Mouse (Mus musculus) cerebellum, adult 9-10 months (tissue): ENCODE data around the gene Tha1.
"Not testable (repeated sequence)": the region's sequence is repeated elsewhere in the genome, so short reads cannot be mapped to it uniquely, and the experiment has no call there.

Source experiments
- DNase-seq: peaks from one replicate; pipeline ENCODE4 v3.0.0; 2022

The Tha1 gene

DNA sequence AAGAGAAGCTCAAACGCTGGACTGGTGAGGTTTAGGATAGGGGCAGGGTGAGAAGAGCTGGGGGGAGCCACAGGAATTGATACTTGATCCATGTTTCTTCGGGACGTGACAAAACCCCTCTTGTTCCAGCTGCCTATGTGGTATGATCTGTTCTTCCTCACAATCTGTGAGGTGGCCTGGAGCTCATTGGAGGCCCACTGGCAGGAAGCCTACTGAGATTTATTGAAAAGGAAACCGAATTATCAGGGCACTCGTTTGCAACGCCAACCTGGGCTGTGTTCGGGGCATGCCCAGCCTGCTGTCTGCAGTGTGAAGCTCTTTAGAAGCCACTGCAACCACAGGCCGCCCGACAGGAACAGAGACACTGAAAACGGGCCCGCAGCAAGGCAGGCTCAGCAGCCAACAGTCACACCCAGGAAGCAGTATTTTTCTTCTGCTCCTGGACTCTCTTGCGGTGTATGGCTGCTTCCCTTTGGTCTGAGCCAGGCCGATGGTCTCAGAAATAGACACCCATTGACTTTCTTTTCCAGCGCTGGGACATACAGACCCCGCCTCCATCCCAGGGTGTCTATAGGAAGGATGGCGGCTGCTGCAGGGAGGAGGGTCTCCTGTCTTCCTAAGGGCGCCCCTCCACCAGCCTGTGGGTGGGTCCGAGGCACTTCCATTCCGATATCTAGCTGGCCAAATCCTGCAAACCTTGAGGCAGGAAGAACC is 24.9 kb downstream of the Tha1 start:
- peak; percentile 38 for DNase-seq

DNA sequence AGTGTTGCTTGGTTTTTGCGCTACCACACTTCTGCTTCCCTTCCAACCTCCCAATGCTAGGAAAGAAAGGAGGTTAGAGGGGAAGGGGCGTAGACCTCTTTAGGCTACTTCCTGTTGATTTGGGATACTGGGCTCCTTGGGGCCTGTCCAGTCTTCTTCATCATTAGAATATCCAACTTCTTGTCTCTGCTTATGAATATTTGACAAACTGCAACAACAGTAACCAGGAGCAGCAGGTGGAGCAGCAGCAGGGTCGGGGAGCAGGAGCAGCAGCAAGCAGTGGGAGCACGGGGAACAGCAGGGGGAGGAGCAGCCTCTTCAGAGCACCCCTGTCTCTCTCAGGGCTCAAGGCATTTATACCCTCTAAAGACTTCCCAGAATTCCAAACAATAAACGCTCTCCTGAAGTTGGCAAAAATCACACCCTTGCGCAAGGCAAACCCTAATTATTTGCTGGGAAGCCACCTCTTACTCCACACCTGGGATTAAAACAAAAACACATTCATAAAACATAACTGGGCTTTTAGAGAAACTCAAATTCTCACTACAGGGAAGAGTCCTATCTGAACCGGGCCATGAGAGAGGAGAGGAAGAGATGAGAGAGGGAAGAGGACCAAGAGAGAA is 25.6 kb downstream of the Tha1 start:
- no peak for DNase-seq

DNA sequence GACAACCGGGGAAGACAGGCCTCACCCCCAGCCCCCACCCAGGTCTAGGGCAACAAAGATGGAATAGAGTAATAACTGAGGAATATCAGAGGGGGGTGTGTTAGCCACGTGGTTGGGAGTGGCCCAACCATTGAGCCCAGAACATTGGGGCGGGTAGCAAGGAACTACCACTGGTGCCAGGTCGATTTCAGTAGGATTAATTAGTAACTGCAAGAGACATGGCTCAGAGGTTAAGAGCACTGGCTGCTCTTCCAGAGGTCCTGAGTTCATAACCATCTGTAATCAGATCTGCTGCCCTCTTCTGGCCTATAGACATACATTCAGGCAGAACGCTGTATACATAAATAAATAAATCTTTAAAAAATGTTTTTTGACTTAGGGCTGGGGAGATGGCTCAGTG is 26.6 kb downstream of the Tha1 start:
- no peak for DNase-seq

DNA sequence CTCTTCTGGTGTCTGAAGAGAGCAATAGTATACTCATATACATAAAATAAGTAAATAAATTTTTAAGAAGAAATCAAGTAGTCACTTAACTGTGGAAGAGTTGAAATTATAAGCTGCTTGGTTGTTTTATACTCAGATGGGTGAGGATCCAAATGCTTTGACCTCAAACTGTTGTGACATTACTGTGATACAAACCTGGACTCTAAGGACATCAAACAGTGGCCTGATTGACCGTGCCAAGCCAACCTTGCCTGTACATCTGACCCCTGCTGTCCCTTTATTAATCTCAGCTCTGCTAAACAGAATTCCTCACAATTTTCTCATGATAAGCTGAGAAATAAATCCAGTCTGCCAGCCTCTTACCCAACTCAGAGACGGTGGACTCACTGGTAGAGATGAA is 27.6 kb downstream of the Tha1 start:
- DNase-seq: no peak

DNA sequence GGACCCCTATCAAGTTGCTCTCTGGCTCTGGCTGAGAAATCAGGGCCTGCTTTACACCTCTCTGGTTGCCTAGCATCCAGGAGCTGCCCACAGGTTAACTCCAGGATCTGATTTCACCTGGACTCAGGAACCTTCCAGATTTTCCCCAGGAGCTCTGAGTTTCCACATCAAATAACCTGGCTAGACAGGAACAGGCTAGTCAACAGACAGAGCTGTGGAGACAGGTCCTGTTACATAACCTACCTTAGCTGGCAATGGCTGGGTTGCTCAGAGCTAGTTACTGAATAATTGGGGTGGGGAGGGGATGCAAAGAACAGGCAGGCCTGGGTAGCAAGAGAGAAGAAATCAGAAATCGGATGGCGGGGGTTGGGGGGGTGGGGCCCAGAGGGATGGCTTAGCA is 28.3 kb downstream of the Tha1 start:
- DNase-seq: no peak

DNA sequence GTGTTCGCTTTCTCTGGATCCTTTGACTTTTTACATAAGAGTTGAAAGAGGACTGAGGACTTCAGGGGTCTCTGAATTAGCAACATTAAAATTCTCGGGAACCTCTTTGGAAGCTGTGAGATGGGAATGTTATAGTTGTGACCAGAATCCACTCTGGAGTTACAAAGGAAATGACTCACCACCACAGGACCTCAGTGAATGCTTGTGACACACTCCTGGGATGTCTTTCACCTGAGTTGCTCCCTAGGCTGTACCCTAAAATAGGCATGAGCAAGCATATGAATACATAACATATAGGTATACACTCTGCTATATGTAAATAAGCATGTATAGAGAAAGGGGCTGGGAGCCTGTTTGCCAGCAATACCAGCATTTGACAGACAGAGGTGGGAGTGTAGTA is 29.8 kb downstream of the Tha1 start:
- DNase-seq: no peak

DNA sequence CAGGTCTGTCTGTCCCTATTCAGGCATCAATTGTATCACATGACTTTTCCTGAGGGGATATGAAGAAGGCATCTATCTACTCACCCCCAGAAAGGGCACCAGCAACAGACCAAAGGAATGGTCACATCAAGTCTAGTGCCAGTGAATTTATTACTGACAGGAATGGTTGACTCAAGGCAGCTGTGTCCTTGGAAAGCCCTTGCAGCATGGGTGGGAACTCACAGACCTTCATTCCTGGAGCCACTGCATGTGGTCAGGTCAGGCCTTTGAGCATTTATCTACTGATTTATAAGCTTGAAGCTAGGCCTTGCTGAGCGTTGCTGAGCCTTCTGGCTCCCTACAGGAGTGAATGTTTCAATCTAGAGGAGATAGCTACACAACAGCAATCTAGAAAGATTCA is 32.4 kb downstream of the Tha1 start:
- no peak for DNase-seq

DNA sequence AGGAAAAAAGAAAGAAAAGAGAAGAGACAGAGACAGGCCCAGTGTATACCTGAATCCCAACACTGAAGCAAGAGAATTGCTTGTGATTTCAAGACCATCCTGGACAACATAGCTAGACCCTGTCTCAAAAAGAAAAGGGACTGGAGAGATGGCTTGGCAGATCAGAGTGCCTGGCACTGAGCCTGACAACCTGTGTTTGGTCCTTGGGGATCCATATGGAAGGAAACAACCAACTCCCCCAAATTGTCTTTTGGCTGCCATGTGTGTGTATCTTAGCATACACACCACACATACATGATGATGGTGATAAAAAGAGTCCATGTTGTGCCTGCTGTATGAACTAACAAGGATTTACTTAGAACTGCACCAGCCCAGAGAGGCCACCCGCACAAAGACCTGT is 34.3 kb downstream of the Tha1 start:
- DNase-seq: no peak

DNA sequence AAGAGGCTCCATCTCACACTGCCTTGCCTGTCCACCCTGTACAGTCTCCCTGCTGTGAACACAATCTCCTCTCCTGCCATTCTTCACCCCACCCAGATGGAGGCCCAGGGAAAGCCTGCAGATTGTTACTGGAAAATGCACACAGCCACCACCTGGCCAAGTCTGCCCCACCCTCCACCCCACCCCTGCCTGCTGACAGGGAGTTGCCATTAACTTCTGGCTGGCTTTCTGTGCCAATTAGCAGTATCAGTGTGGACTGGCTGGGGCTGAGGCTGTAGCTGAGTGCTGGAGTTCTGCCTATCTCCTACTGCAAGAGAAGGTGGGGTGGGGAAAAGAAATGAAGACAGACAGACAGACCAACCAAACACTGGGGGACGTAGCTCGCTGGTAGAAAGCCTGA is 34.7 kb downstream of the Tha1 start:
- DNase-seq: no peak

DNA sequence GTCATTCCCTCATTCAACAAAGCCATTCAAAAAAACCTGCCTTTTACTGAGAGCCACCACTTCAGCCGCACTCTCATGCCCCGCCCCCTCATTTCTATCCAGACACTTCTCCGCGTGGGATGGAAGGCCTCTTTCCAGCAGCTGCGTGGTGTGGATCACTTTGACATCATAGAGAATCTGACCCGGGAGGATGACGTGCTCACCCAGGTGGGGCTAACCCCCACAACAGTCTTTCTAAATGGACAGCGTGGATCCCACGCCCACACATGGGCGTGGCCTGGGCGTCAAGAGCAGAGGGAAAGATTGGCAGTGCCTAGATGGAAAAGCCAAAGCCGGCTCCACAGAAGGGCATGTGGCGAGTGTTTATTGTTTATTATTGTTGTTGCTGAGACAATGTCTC is 37.0 kb downstream of the Tha1 start:
- DNase-seq: no peak

DNA sequence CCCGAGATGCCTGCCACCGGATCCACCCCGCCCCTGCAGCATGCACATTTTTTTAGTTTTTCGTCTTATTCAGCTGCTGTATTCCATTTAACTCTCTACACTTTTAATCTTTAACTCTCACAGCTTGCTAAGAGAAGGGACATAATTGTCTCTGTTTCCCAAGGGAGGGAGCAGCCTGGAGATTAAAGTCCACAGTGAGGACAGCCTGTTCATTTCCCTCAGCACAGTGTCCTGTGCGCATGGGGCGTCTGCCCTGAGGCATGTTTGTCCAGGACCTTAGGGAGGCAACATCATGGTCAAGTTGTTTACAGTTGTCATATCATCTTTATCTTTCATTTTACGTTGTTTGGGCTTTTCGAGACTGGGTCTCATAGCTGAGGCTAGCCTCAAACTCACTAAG is 39.2 kb downstream of the Tha1 start:
- DNase-seq: no peak

DNA sequence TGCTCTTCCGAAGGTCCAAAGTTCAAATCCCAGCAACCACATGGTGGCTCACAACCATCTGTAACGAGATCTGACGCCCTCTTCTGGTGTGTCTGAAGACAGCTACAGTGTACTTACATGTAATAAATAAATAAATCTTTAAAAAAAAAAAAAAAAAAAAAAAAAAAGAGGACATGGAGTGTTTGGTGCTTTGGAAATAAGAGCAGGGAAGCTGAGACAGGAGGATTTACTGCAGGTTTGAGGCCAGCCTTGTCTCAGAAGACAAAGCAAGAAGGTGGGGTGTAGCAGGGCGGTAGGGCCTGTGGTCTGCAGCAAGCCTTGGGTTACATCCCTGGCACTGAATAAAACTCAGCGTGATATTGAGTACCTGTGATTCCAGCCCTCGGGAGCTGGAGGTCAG is 39.8 kb downstream of the Tha1 start:
- not testable (repeated sequence) for DNase-seq

DNA sequence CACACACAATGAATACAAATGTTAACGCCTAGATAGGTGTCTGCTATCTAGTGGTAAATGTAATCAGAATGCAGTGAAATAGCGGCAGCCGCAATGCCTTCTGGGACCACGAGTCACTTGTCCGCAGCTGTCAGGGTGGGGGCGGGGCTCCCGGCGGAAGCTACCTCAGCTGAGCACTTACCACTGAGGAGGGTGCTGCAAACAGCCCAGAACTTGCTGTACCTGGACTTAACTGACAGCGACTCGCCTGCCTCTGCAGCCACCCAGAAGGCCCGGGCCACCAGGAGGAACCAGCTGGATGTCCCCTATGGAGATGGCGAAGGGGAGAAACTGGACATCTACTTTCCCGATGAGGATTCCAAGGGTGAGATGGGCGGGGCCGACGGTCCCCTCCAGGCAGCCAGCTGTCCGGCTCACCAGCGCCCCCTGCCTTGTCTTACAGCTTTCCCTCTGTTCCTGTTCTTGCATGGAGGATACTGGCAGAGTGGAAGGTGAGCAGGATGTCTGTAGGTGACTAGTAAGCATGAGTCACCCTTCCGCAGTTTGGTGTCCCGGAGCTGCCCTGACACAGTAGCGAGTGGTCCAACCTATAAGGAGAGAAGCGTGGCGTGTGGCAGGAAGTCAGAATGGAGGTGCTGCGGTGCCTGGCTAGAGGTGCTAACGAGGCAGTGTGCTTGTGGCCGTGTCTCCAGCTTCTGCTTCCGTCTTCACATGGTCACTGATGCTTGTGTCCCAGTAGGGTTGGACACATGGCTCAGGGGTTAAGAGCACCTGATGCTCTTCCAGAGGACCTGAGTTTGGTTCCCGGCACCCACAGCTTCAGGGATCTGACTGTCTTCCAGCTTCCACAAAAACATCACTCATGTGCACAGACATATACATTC is 41.0 kb downstream of the Tha1 start:
- DNase-seq: peak; percentile 50

DNA sequence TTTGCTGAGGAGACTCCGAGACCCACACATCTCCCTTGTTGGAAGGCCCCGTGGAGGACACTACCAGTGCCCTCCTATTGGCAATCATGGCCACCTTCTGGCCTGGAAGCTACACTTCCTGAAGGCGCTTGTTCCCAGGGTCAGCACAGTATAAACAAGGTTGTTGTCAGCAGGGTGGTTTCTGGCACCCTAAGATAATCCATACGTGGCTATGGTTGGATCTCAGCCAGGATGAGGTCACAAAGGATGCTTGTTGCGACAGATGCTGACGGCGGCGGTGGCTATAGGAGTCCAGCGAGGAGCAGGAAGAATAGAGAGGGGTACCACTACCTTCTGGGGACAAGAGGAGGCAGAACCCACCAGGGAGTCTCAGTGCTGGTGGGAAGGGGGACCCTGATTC is 42.9 kb downstream of the Tha1 start:
- DNase-seq: no peak

DNA sequence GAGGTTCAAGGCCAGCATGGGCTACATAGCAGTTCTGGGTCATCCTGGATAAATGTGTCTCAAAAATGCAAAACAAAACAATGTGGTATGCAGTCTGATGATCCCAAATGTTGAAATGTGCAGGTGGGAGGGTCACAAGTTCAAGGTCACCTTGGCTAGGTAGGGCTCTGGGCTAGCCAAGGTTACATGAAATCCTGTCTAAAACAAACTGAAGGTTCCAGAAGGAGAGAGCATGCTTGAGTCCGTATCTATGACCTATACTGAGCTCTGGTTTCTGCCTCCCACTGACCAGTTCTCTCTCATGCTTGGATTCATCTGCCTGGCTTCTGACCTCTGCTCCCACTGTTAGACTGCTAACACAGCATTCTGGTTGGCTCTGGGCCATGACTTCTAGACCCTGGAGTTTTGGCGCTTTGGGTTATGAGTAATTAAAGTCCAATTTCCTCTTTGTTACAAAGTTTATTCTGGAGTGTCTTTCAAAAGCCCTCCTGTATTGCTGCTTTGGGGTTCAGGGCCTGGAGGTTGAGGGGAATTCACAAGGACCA is 43.5 kb downstream of the Tha1 start:
- no peak for DNase-seq

DNA sequence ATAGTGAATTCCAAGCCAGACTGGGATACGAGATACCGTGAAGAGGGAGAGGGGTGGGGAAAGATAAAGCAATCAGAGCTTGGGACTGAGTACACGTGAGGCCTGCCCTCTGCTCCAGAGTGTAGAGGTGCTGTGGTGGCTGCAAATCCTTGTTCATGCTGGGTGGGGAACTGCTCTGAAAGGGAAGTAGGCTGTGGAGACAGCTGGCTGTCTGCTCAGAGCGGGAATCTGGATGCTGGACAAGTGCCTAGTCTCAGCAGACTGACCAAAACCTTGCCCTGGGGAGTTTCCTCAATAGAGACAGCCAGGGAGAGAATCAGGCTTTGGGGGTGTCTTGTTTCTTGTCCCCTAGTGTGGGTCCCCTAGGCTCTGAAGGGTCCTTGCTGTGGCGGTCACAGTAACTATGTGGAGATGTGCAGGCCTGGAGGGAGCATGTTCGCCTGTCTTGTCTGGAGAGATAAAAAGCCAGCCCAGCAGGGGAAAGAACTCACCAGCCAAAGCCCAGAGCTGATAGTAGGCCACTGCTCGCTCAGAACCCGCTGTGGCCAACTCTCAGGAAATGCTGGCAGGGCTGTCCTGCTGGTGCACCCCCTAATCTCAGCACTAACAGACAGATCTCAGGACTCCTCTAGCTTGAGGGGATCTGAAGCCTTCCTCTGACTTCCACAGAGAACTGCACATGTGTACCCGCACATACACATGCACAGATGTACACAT is 44.2 kb downstream of the Tha1 start:
- no peak for DNase-seq

DNA sequence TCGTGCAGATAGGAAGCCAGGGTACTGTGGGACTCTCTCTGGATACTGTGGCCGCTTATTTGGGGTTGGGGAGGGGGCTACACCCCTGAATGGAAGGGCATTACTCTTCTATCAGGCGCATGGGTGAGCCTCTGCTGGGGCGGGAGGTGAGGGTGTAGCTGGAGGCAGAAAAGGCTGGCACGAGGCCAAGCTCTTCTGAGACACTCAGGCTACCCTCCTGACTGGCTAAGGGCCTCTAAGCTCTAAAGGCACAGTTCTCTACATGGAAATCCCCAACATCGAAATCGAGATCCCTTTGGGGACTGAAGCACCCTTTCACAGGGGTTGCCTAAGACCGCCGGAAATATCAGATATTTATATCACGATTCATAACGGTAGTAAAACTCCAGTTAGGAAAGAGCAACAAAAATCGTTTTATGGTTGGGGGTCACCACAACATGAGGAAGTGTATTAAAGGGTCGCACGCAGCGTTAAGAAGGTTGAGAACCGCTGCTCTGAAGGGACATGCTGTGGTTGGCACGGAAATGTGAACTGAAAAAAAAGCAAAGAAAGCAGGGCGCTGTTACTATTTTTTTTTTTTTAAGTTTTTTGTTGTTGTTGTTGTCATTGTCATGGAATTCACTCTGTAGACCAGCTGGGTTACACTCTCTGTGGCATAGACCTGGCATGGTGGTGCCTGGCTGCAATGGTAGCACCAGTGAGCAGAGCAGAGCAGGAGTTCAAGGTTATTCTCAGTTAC is 45.0 kb downstream of the Tha1 start:
- DNase-seq: no peak

DNA sequence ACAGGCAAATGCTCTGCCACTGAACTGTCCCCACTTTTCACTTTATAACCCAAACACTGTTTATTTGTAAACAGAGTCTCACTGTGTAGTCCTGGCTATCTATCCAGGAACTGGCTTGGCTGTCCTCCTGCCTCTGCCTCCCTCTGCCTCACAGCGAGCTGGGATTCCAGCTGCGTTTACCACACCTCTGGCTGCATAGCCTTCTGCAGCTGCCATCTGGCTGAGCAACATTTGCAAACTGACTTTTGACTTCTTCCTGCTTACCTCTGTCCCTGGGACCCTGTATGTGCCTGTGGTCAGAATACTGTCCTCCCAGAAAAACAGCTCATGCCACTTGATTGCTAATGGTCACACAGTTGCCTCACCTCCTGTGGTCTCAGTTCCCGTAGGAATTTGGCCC is 45.9 kb downstream of the Tha1 start:
- no peak for DNase-seq

DNA sequence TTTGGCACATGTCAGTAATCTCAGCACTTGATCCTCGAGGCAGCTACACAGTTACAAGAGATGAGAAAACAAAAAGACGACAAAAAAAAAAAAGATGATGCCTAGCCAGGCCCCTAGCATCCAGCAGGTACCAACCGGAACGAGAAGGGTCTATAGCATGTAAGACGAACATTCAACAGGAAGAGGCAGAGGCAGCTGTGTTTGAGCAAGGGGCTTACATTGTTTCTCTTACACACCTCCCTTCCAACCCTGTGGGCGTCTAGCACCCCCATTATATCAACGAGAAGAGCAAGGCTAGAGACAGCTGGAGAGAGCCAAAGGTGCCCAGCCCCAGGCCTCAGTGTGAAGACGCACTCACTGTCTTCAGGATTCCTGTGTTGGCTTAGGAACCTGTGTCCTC is 46.4 kb downstream of the Tha1 start:
- DNase-seq: no peak

DNA sequence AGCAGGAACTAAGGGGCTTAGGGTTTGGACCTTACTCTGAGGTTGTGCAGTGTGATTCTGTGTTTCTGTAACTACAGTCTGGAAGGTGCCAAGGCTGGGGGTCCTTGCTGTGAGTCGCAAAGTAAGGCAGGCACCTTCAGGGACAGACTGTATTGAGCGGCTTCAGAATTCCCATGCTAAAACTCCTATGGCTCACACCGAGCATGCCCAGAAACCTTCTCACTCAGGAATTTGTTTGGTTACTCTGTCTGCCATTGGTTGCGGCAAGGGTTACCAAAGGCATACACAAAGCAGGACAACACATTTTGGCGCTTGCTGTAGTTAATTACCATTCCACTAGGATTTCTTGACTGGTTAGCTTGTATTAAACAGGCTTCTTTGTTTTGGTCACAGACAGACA is 47.1 kb downstream of the Tha1 start:
- DNase-seq: no peak

DNA sequence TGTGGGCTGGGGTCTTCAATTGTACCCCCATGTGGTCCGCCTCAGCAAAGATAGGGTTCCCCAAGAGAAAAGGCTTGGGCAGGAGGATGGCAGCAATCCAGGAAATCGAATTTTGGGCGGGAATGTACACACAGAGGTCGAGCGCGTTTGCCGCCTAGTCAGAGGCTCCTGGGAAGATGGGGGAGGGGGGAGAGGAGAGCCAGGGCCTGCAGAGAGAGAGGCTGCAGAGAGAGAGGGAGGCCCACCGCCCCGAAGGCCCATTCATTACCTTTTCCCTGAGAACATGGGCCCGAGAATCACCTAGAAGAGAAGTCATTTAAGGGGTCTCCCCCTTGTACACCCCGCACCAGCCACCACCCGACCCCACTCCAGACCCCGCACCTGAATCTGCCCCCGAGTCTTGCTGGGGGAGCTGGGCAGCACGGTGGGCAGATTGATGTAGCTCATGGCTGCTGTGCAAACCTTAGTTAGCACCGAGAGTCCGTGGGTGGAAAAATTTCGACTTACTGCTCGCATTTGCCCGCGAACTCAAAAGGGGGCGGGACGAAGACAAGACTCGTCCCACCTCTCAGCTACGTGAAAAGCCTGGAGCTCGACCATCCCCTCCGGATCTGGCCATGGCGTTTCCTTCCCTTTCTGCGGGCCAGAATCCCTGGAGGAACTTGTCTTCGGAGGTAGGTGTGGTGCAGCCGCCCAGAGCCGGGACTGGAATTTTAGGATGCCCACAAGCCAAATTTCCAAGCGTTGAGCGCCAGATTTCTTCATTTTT is 47.8 kb downstream of the Tha1 start, which contains the start of the genes Afmid and Tk1:
TSS of gene Afmid (plus strand) at position 592 of the 769 bp plus-strand sequence.
TSS of gene Tk1 (minus strand) at position 760 of the 769 bp plus-strand sequence.
- no peak for DNase-seq
